In the genomic region with DNA sequence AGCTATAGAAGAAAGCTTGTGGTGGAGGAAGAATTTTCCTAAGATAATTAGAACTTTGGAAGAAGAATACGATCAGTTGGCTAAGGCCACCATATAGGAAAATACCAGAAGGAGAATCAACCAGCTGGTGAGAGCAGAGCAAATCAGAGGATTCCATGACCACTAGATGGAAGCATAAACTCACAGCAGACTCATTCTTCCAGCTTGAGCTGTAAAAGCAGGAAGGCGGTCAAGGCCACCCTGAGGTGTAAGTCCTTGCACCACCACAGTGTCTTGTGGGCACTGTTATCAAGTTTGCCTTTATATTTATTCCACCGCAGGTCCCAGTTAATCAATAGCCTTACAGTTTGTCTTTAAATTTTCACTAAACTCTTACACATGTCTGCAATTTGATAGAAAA, we compare ENCODE assay signal across 9 mouse cellular contexts.
DNase-seq lines count a peak whose midpoint lies in the region; ATAC-seq lines count a peak whose summit lies in the region.
"Had no signal": no experiment of that assay in that cellular context is flagged by ENCODE, and none has a peak within 500 bp of the region (broad histone marks: within the 10 kb centered on the region; RNA-seq: fewer than 3 reads in every experiment).

No protein-coding gene starts in this region.

- H3K27me3 ChIP-seq in forebrain, embryonic 16.5 days (replicated peaks; ENCODE audit: control insufficient read depth, insufficient read depth, low read length): no peaks in the 10 kb centered on the region
- no peaks in the 10 kb centered on the region for H3K27me3 ChIP-seq in intestine, embryonic 16.5 days (replicated peaks; ENCODE audit: control insufficient read depth, insufficient read depth, low read length)
- H3K27me3 ChIP-seq in liver, embryonic 16.5 days (ENCODE audit: control insufficient read depth, insufficient read depth, low read depth, low read length): no peaks in the 10 kb centered on the region

- no peak overlapping the region for H3K9ac ChIP-seq in forebrain, embryonic 16.5 days (replicated peaks; ENCODE audit: low read depth, low read length)
- no peak overlapping the region for H3K9ac ChIP-seq in intestine, embryonic 16.5 days (ENCODE audit: low read depth, low read length)
- H3K9ac ChIP-seq in liver, embryonic 16.5 days (ENCODE audit: low read depth, low read length): no peak overlapping the region

- ATAC-seq in forebrain, embryonic 16.5 days: peak; percentile 94
- ATAC-seq in intestine, embryonic 16.5 days: peak; percentile 81
- 0 out of 2 replicates have a peak, but pooled peaks have one; percentile 24 for ATAC-seq in liver, embryonic 16.5 days (ENCODE audit: low read depth)

- H3K36me3 ChIP-seq in forebrain, embryonic 16.5 days (ENCODE audit: control insufficient read depth, insufficient read depth): no peaks in the 10 kb centered on the region
- no peaks in the 10 kb centered on the region for H3K36me3 ChIP-seq in intestine, embryonic 16.5 days (ENCODE audit: control insufficient read depth, insufficient read depth, low read length)
- H3K36me3 ChIP-seq in liver, embryonic 16.5 days (ENCODE audit: control insufficient read depth, insufficient read depth): no peaks in the 10 kb centered on the region

- peak; percentile 39 for DNase-seq in right cerebral cortex, adult 18-20 months
- DNase-seq in right cerebral cortex, postnatal 36 days (ENCODE audit: low spot score in 2 of 2): no peak
- DNase-seq in cerebellum, adult 11 months: peak; percentile 49
- peak; percentile 6 for DNase-seq in retina, adult 2 months (ENCODE audit: low read depth, low spot score)
- no peak for DNase-seq in spleen, postnatal 4 days (ENCODE audit: low spot score in 2 of 2)

- H3K4me1 ChIP-seq in forebrain, embryonic 16.5 days (replicated peaks; ENCODE audit: control insufficient read depth, insufficient read depth, low read length): no peaks in the 10 kb centered on the region
- H3K4me1 ChIP-seq in intestine, embryonic 16.5 days (ENCODE audit: control insufficient read depth, insufficient read depth, low read length): no peaks in the 10 kb centered on the region
- no peaks in the 10 kb centered on the region for H3K4me1 ChIP-seq in liver, embryonic 16.5 days (ENCODE audit: control insufficient read depth, low read depth, low read length)

- H3K4me2 ChIP-seq in forebrain, embryonic 16.5 days (ENCODE audit: low read length): no peak overlapping the region
- no peak overlapping the region for H3K4me2 ChIP-seq in intestine, embryonic 16.5 days (ENCODE audit: low read depth, low read length)
- H3K4me2 ChIP-seq in liver, embryonic 16.5 days (ENCODE audit: low read depth, low read length): no peak overlapping the region

- 34% methylated on average over 3 of the region's 3 CpGs for WGBS in forebrain, embryonic 16.5 days
- 27% methylated on average over 3 of the region's 3 CpGs for WGBS in intestine, embryonic 16.5 days
- WGBS in liver, embryonic 16.5 days (ENCODE audit: insufficient replicate concordance): 26% methylated on average over 3 of the region's 3 CpGs

- no peaks in the 10 kb centered on the region for H3K9me3 ChIP-seq in forebrain, embryonic 16.5 days (ENCODE audit: control insufficient read depth, low read length)
- H3K9me3 ChIP-seq in intestine, embryonic 16.5 days (ENCODE audit: control insufficient read depth, low read length): no peaks in the 10 kb centered on the region
- H3K9me3 ChIP-seq in liver, embryonic 16.5 days (replicated peaks; ENCODE audit: control insufficient read depth, low read length): no peaks in the 10 kb centered on the region

- no peak overlapping the region for H3K4me3 ChIP-seq in forebrain, embryonic 16.5 days (replicated peaks; ENCODE audit: low read length)
- H3K4me3 ChIP-seq in intestine, embryonic 16.5 days (ENCODE audit: low read length): no peak overlapping the region
- H3K4me3 ChIP-seq in liver, embryonic 16.5 days (ENCODE audit: low read depth, low read length): no peak overlapping the region
- H3K4me3 ChIP-seq: erythroblast, embryonic 14.5 days had no signal

- H3K27ac ChIP-seq in forebrain, embryonic 16.5 days (ENCODE audit: low read length): no peak overlapping the region
- no peak overlapping the region for H3K27ac ChIP-seq in intestine, embryonic 16.5 days (ENCODE audit: low read length)
- H3K27ac ChIP-seq in liver, embryonic 16.5 days (ENCODE audit: low read length): no peak overlapping the region

Comparison
In these comparisons a context has a peak if more than half of its experiments do, and no peak if none do; other contexts are left out.
1. DNase-seq: peak in right cerebral cortex, adult 18-20 months (single experiment), cerebellum, adult 11 months (single experiment) and retina, adult 2 months (single experiment); none in right cerebral cortex, postnatal 36 days (0 of 2) and spleen, postnatal 4 days (0 of 2).
2. ATAC-seq: peak in every context shown above with its lines; median percentile 94 in forebrain, embryonic 16.5 days; 81 in intestine, embryonic 16.5 days; 24 in liver, embryonic 16.5 days.